Mouse (Mus musculus) myocyte (in vitro differentiated cells): Measurements from ENCODE around the gene Cant1. TPM values are rescaled to one million over a fixed set of nuclear protein-coding genes. Genes with fewer than 3 reads are reported as not detected.
A peak's percentile ranks its signal among the peaks of the same experiment; 100 is the strongest.
"Not testable (repeated sequence)": the region's sequence is repeated elsewhere in the genome, so short reads cannot be mapped to it uniquely, and the experiment has no call there.

ENCODE experiments used
- H3K27me3 ChIP-seq: one replicate; pipeline ENCODE4 v1.6.1; 2011; ENCODE audit not compliant: control insufficient read depth, insufficient read depth, insufficient read length
- H3K36me3 ChIP-seq: one replicate; pipeline ENCODE4 v1.6.1; 2011; ENCODE audit not compliant: control insufficient read depth, insufficient read depth
- H3K4me2 ChIP-seq: one replicate; pipeline ENCODE4 v1.6.1; 2011; ENCODE audit warnings: low read depth, control low read depth
- H3K4me3 ChIP-seq: one replicate; pipeline ENCODE4 v1.5.1; 2011; ENCODE audit warnings: mild to moderate bottlenecking, control low read depth, moderate library complexity
- H3K79me2 ChIP-seq: one replicate; pipeline ENCODE4 v1.6.1; 2011; ENCODE audit not compliant: control insufficient read depth, insufficient read depth
- H3ac ChIP-seq: one replicate; pipeline ENCODE4 v1.6.1; 2011; ENCODE audit not compliant: control insufficient read depth, insufficient read length
- CEBPB ChIP-seq: IDR thresholded peaks from 2 replicates; pipeline ENCODE4 v1.6.1; 2011; ENCODE audit warnings: mild to moderate bottlenecking, moderate library complexity; ENCODE audit not compliant: poor library complexity, insufficient read depth, severe bottlenecking
- E2F4 ChIP-seq: IDR thresholded peaks from one replicate; pipeline ENCODE4 v1.6.1; 2011; ENCODE audit warnings: mild to moderate bottlenecking, control low read depth, moderate library complexity; ENCODE audit not compliant: insufficient read depth
- MAX ChIP-seq: IDR thresholded peaks from one replicate; pipeline ENCODE4 v1.6.1; 2011; ENCODE audit warnings: low read depth, mild to moderate bottlenecking, control low read depth
- MYOD1 ChIP-seq, 3 experiments: IDR thresholded peaks; one replicate each; pipeline ENCODE4 v1.6.1; 2011; ENCODE audit warnings: control low read depth in 2 of 3, low read depth in 2 of 3, mild to moderate bottlenecking in 2 of 3, moderate library complexity in 1 of 3; ENCODE audit not compliant: insufficient read length in 2 of 3, control insufficient read depth in 1 of 3
- MYOG ChIP-seq, 3 experiments: IDR thresholded peaks; one replicate each; pipeline ENCODE4 v1.6.1; 2011; ENCODE audit warnings: control low read depth in 2 of 3, low read depth in 2 of 3, mild to moderate bottlenecking in 2 of 3; ENCODE audit not compliant: insufficient read length in 2 of 3, control insufficient read depth in 1 of 3, insufficient read depth in 1 of 3
- POLR2A ChIP-seq: IDR thresholded peaks from one replicate; pipeline ENCODE4 v1.6.1; 2011; ENCODE audit warnings: low read depth, mild to moderate bottlenecking, control low read depth, moderate library complexity; ENCODE audit not compliant: insufficient read length
- POLR2AphosphoS2 ChIP-seq: IDR thresholded peaks from one replicate; pipeline ENCODE4 v1.6.1; 2011; ENCODE audit warnings: low read depth, control low read depth; ENCODE audit not compliant: insufficient read length
- REST ChIP-seq: IDR thresholded peaks from one replicate; pipeline ENCODE4 v1.6.1; 2011; ENCODE audit warnings: mild to moderate bottlenecking, control low read depth, moderate library complexity; ENCODE audit not compliant: insufficient read depth, insufficient read length
- SRF ChIP-seq: IDR thresholded peaks from one replicate; pipeline ENCODE4 v1.6.1; 2011; ENCODE audit warnings: low read depth; ENCODE audit not compliant: control insufficient read depth, insufficient read length
- TCF12 ChIP-seq: IDR thresholded peaks from one replicate; pipeline ENCODE4 v1.6.1; 2011; ENCODE audit warnings: mild to moderate bottlenecking, control low read depth; ENCODE audit not compliant: poor library complexity, insufficient read depth, severe bottlenecking
- TCF3 ChIP-seq: IDR thresholded peaks from one replicate; pipeline ENCODE4 v1.6.1; 2011; ENCODE audit warnings: low read depth, control low read depth; ENCODE audit not compliant: insufficient read length
- USF1 ChIP-seq: IDR thresholded peaks from one replicate; pipeline ENCODE4 v1.6.1; 2011; ENCODE audit warnings: low read depth, mild to moderate bottlenecking, control low read depth, moderate library complexity
- polyA plus RNA-seq: library from polyadenylated mRNA; unstranded; fragments of >200 nt; fragmentation: generic; extraction: Trizol; gene quantifications from one replicate; pipeline ENCODE4 v1.2.1, GENCODE M21; 2012; ENCODE audit warnings: missing spikeins

Cant1 gene
- polyA plus RNA-seq, 1 experiment = 33.7 TPM

- TF ChIP-seq CEBPB = no peak
- no peak for TF ChIP-seq USF1
- no peak for TF ChIP-seq TCF3
- TF ChIP-seq TCF12 = no peak
- TF ChIP-seq MYOD1 (IDR thresholded peaks at IDR 0.05; ENCODE audit: control insufficient read depth in 1 of 3, insufficient read length in 2 of 3, low read depth in 2 of 3) = no peak
- no peak for TF ChIP-seq E2F4
- TF ChIP-seq SRF = no peak
- no peak for TF ChIP-seq POLR2AphosphoS2
- H3K79me2 ChIP-seq = no peaks in the 10 kb centered on the region
- H3K27me3 ChIP-seq = no peaks in the 10 kb centered on the region
- H3K36me3 ChIP-seq = no peaks in the 10 kb centered on the region
- H3K4me3 ChIP-seq = no peak overlapping the region
- H3K4me2 ChIP-seq = peak overlapping the region; percentile 79
- H3ac ChIP-seq = no peak overlapping the region
Observed at GRCm38 (mm10) chr11:118379251-118380009, 39.5 kb downstream of the Cant1 start.

GRCm38 (mm10) chr11:118378656-118379055 is 40.2 kb downstream of the Cant1 start:
- H3K36me3 ChIP-seq = no peaks in the 10 kb centered on the region
- H3K79me2 ChIP-seq = no peaks in the 10 kb centered on the region
- TF ChIP-seq TCF3 (no peak), USF1 (no peak), E2F4 (no peak), MAX (no peak), MYOD1 (IDR thresholded peaks at IDR 0.05; ENCODE audit: control insufficient read depth in 1 of 3, insufficient read length in 2 of 3, low read depth in 2 of 3) (no peak), TCF12 (no peak), MYOG (IDR thresholded peaks at IDR 0.05; ENCODE audit: control insufficient read depth in 1 of 3, insufficient read depth in 1 of 3, insufficient read length in 2 of 3, low read depth in 2 of 3) (no peak), CEBPB (no peak), SRF (no peak), POLR2AphosphoS2 (no peak), REST (no peak), POLR2A (no peak)
- no peak overlapping the region for H3K4me3 ChIP-seq
- no peaks in the 10 kb centered on the region for H3K27me3 ChIP-seq
- no peak overlapping the region for H3ac ChIP-seq
- peak overlapping the region; percentile 79 for H3K4me2 ChIP-seq

- H3K27me3 ChIP-seq = not testable (repeated sequence)
Observed at GRCm38 (mm10) chr11:118376323-118376722, 42.6 kb downstream of the Cant1 start.

GRCm38 (mm10) chr11:118375881-118376280 is 43.0 kb downstream of the Cant1 start:
- Histone ChIP-seq H3K4me3 (no peak overlapping the region), H3ac (no peak overlapping the region), H3K27me3 (no peaks in the 10 kb centered on the region), H3K79me2 (no peaks in the 10 kb centered on the region), H3K36me3 (no peaks in the 10 kb centered on the region), H3K4me2 (no peak overlapping the region)
- no peak for TF ChIP-seq CEBPB
- no peak for TF ChIP-seq POLR2A
- TF ChIP-seq SRF = no peak
- no peak for TF ChIP-seq POLR2AphosphoS2
- no peak for TF ChIP-seq E2F4
- no peak for TF ChIP-seq MYOG (IDR thresholded peaks at IDR 0.05; ENCODE audit: control insufficient read depth in 1 of 3, insufficient read depth in 1 of 3, insufficient read length in 2 of 3, low read depth in 2 of 3)
- no peak for TF ChIP-seq USF1
- no peak for TF ChIP-seq REST
- no peak for TF ChIP-seq TCF3

More at GRCm38 (mm10) chr11:118376323-118376722, 42.6 kb downstream of the Cant1 start:
- H3K79me2 ChIP-seq, H3K36me3 ChIP-seq, H3K4me2 ChIP-seq, H3K4me3 ChIP-seq, H3ac ChIP-seq: not testable (repeated sequence)

GRCm38 (mm10) chr11:118375461-118375860 is 43.4 kb downstream of the Cant1 start:
- no peaks in the 10 kb centered on the region for H3K79me2 ChIP-seq
- no peaks in the 10 kb centered on the region for H3K27me3 ChIP-seq
- H3K4me2 ChIP-seq = no peak overlapping the region
- TF ChIP-seq MAX (no peak), USF1 (no peak), SRF (no peak), MYOG (IDR thresholded peaks at IDR 0.05; ENCODE audit: control insufficient read depth in 1 of 3, insufficient read depth in 1 of 3, insufficient read length in 2 of 3, low read depth in 2 of 3) (no peak), TCF3 (no peak), CEBPB (no peak), POLR2A (no peak), POLR2AphosphoS2 (no peak), REST (no peak), MYOD1 (IDR thresholded peaks at IDR 0.05; ENCODE audit: control insufficient read depth in 1 of 3, insufficient read length in 2 of 3, low read depth in 2 of 3) (no peak), E2F4 (no peak), TCF12 (no peak)
- H3K4me3 ChIP-seq = no peak overlapping the region
- H3ac ChIP-seq = no peak overlapping the region
- H3K36me3 ChIP-seq = no peaks in the 10 kb centered on the region
